35 mouse cellular contexts compared by ENCODE assay signal in genomic region chr19:53990538-53990937, GRCm38 (mm10). TPM values are rescaled to one million over a fixed set of nuclear protein-coding genes. Genes with fewer than 3 reads are reported as not detected.
"Had no signal": no experiment of that assay in that cellular context is flagged by ENCODE, and none has a peak within 500 bp of the region (broad histone marks: within the 10 kb centered on the region; RNA-seq: fewer than 3 reads in every experiment).

No protein-coding gene starts in this region.

- H3K4me3 ChIP-seq: limb, embryonic 10.5 days; limb, embryonic 12.5 days; limb, embryonic 13.5 days; limb, embryonic 15.5 days; liver, embryonic 12.5 days; liver, embryonic 13.5 days; liver, embryonic 15.5 days; lung, embryonic 15.5 days; megakaryocyte, embryonic 14.5 days; midbrain, embryonic 10.5 days; midbrain, embryonic 12.5 days; midbrain, embryonic 13.5 days; midbrain, embryonic 15.5 days; myocyte had no signal

- H3K4me1 ChIP-seq: limb, embryonic 10.5 days; limb, embryonic 13.5 days; limb, embryonic 15.5 days; lung, embryonic 15.5 days; midbrain, embryonic 15.5 days had no signal

- H3K9me3 ChIP-seq: limb, embryonic 10.5 days; limb, embryonic 12.5 days; limb, embryonic 13.5 days; limb, embryonic 15.5 days; liver, embryonic 12.5 days; liver, embryonic 13.5 days; liver, embryonic 15.5 days; lung, embryonic 15.5 days; megakaryocyte, embryonic 14.5 days; midbrain, embryonic 10.5 days; midbrain, embryonic 12.5 days; midbrain, embryonic 13.5 days; midbrain, embryonic 15.5 days had no signal

- H3K4me2 ChIP-seq: limb, embryonic 12.5 days; limb, embryonic 13.5 days; limb, embryonic 15.5 days; liver, embryonic 11.5 days; liver, embryonic 12.5 days; liver, embryonic 13.5 days; liver, embryonic 15.5 days; lung, embryonic 14.5 days; lung, embryonic 15.5 days; midbrain, embryonic 11.5 days; midbrain, embryonic 12.5 days; midbrain, embryonic 13.5 days; midbrain, embryonic 15.5 days had no signal

- H3K27me3 ChIP-seq: limb, embryonic 12.5 days; limb, embryonic 13.5 days; limb, embryonic 15.5 days; liver, embryonic 12.5 days; liver, embryonic 13.5 days; liver, embryonic 15.5 days; lung, embryonic 15.5 days; megakaryocyte, embryonic 14.5 days; midbrain, embryonic 12.5 days; midbrain, embryonic 13.5 days; midbrain, embryonic 15.5 days had no signal

- H3K36me3 ChIP-seq: midbrain, embryonic 15.5 days had no signal

- H3K9ac ChIP-seq: limb, embryonic 12.5 days; limb, embryonic 13.5 days; limb, embryonic 15.5 days; liver, embryonic 12.5 days; liver, embryonic 13.5 days; liver, embryonic 14.5 days; liver, embryonic 15.5 days; liver, postnatal 0 days; lung, embryonic 14.5 days; lung, embryonic 15.5 days; midbrain, embryonic 12.5 days; midbrain, embryonic 13.5 days; midbrain, embryonic 15.5 days had no signal

- ATAC-seq: liver, embryonic 12.5 days; liver, postnatal 0 days; lung, postnatal 0 days; midbrain, embryonic 13.5 days; midbrain, embryonic 15.5 days; midbrain, embryonic 16.5 days had no signal

- DNase-seq: left cerebral cortex, postnatal 4 days; liver; liver, embryonic 13.5 days; liver, postnatal 0 days; lung, adult 18-20 months; lung, adult 2 months; lung, embryonic 14.5 days; lung, postnatal 10 days; lung, postnatal 14 days; lung, postnatal 36 days; lung, postnatal 4 days; midbrain, embryonic 14.5 days had no signal

- H3K27ac ChIP-seq: limb, embryonic 10.5 days; limb, embryonic 12.5 days; limb, embryonic 13.5 days; limb, embryonic 15.5 days; liver, embryonic 12.5 days; liver, embryonic 13.5 days; liver, embryonic 14.5 days; liver, embryonic 15.5 days; lung, embryonic 15.5 days; macrophage; midbrain, embryonic 10.5 days; midbrain, embryonic 12.5 days; midbrain, embryonic 13.5 days; midbrain, embryonic 15.5 days had no signal

RNA-seq across cellular contexts. Expression of gene Adra2a, which starts 53.4 kb away (rescaled TPM):
- total RNA-seq: liver, adult 2 months; megakaryocyte, adult 5-6 weeks; monocyte, adult 5-6 weeks had no signal
- polyA plus RNA-seq: limb, embryonic 10.5 days; limb, embryonic 11.5 days; macrophage had no signal
